Mouse (Mus musculus) heart, embryonic 10.5 days (tissue): Measurements from ENCODE around the gene Wwtr1. TPM values are rescaled to one million over a fixed set of nuclear protein-coding genes. Genes with fewer than 3 reads are reported as not detected.

ENCODE experiments used
- DNase-seq: peaks from one replicate; pipeline ENCODE4 v3.0.0-alpha.2; 2017; ENCODE audit warnings: low spot score
- H3K27ac ChIP-seq: fragments of 300-500 bp; sonication (generic); 2 replicates; pipeline ENCODE4 v1.5.1; 2016; ENCODE audit warnings: mild to moderate bottlenecking
- H3K27me3 ChIP-seq: fragments of 300-500 bp; sonication (generic); 2 replicates; pipeline ENCODE4 v1.6.1; 2016; ENCODE audit warnings: mild to moderate bottlenecking; ENCODE audit not compliant: poor library complexity, insufficient read depth, severe bottlenecking
- H3K36me3 ChIP-seq: fragments of 300-500 bp; sonication (generic); 2 replicates; pipeline ENCODE4 v1.6.1; 2016; ENCODE audit warnings: mild to moderate bottlenecking, moderate library complexity
- H3K4me1 ChIP-seq: fragments of 300-500 bp; sonication (generic); 2 replicates; pipeline ENCODE4 v1.6.1; 2016; ENCODE audit warnings: mild to moderate bottlenecking
- H3K4me3 ChIP-seq: fragments of 300-500 bp; sonication (generic); 2 replicates; pipeline ENCODE4 v1.5.1; 2016; ENCODE audit warnings: mild to moderate bottlenecking, moderate library complexity
- H3K9me3 ChIP-seq: fragments of 300-500 bp; sonication (generic); 2 replicates; pipeline ENCODE4 v1.6.1; 2016; ENCODE audit warnings: mild to moderate bottlenecking, moderate library complexity
- WGBS: fragments of 180-500 bp; shearing (Covaris S2); methylation state at CpG from one replicate; pipeline ENCODE4 v1.1.7; 2016; 5-methylcytosine and 5-hydroxymethylcytosine counted together
- polyA plus RNA-seq: library from polyadenylated mRNA; unstranded; fragments of >200 nt; fragmentation: Nextera tagmentation; extraction: Ambion mirVana; gene quantifications from 2 replicates; pipeline ENCODE4 v1.2.1, GENCODE M21; 2016

Wwtr1 gene
- polyA plus RNA-seq, 1 experiment from 2014 or later = 11.9 TPM

DNA sequence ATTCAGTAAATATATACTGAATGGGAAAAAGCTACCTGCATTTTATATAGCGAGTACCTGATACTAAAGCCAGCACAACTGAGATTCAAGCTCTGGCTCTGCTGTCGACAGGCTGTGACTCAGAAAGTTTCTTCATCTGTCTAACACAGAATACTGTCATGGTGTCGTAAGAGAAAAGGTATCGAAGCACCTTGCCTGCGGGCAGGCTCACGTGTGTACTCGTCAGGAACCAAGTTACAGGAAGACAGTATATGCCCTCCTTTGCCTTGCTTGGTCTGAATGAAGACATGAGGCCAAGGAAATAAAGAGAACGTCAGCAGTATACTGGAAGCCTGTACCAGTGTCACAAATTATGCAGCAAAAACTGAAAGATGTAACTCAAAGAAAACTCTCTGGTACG, 74.9 kb downstream of the Wwtr1 start:
- Histone ChIP-seq H3K4me3 (no peak overlapping the region), H3K27me3 (no peaks in the 10 kb centered on the region), H3K27ac (no peak overlapping the region), H3K4me1 (peaks cover 8% of the 10 kb centered on the region), H3K9me3 (no peaks in the 10 kb centered on the region), H3K36me3 (peaks cover 13% of the 10 kb centered on the region; the same call in 1 of the 2 replicates)
- WGBS = 86% methylated on average over 9 of the region's 9 CpGs
- DNase-seq = no peak

GRCm38 (mm10) chr3:57497791-57498190, 77.9 kb downstream of the Wwtr1 start:
- Histone ChIP-seq H3K27ac (no peak overlapping the region), H3K36me3 (peaks cover 15% of the 10 kb centered on the region; the same call in 1 of the 2 replicates), H3K4me1 (no peaks in the 10 kb centered on the region; the same call in none of the 2 replicates), H3K9me3 (no peaks in the 10 kb centered on the region), H3K4me3 (no peak overlapping the region), H3K27me3 (no peaks in the 10 kb centered on the region)
- WGBS = 75% methylated on average over 1 of the region's 1 CpGs
- no peak for DNase-seq

DNA sequence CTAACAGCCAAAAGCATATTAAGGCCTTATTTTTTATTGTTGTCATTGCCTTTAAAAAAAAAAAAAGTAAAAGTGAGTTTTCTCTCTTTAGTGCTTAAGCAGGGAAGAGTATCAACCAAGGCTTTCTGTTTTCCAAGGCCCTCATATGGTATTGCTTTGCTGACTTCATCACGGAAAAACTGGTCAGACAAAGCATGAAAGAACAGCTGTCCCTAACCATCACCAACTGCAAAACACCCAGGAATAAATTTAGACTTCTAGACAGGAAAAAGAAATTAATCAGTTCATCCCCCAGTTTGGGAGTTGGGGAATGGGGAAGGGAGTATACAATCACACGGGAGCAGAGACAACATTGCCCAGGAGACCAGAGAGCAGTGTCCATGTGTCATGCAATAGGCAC, 79.3 kb downstream of the Wwtr1 start:
- no peak for DNase-seq
- Histone ChIP-seq H3K36me3 (peaks cover 11% of the 10 kb centered on the region; the same call in 1 of the 2 replicates), H3K9me3 (no peaks in the 10 kb centered on the region), H3K27ac (no peak overlapping the region), H3K27me3 (no peaks in the 10 kb centered on the region), H3K4me3 (no peak overlapping the region), H3K4me1 (no peaks in the 10 kb centered on the region; the same call in none of the 2 replicates)
- 69% methylated on average over 2 of the region's 2 CpGs for WGBS

DNA sequence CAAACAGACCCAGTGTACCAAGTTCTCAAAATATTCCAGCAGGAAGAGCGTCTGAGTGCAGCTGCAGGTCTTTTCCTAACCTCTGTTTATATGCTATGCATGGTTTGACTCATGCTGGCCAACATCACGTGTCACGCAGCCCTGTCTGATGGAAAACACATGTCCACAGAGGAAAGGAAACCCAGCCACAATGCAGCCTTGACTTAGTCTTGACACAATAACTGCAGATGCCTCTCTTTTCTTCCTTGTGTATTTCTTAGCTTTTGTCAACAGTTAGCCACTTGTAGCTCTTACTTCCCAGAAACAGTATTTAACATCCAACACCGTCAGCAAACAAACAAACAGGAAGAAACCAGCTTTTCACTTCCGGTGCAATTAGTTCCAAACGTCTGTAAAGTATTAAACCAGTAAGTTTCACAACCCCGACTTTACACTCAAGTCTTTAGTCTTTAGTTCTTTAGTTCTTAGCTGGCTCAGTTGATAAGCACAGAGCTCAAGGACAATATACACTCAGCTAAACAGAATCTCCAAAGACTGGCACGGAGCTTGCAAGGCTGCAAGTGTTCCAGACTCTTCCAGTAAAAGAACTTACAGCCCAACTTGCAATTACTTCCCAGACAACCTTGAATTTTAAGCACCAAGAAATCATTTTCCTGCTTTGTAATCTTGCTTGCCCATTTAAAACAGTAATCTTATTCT, 88.1 kb downstream of the Wwtr1 start:
- Histone ChIP-seq H3K9me3 (no peaks in the 10 kb centered on the region), H3K4me1 (peaks cover 29% of the 10 kb centered on the region; the same call in 1 of the 2 replicates), H3K4me3 (no peak overlapping the region), H3K27ac (peak overlapping the region; percentile 52; the same call in 1 of the 2 replicates), H3K36me3 (no peaks in the 10 kb centered on the region), H3K27me3 (no peaks in the 10 kb centered on the region)
- peak; percentile 78 for DNase-seq
- WGBS = 44% methylated on average over 8 of the region's 8 CpGs

- 76% methylated on average over 4 of the region's 4 CpGs for WGBS
- Histone ChIP-seq H3K27me3 (no peaks in the 10 kb centered on the region), H3K9me3 (no peaks in the 10 kb centered on the region)
These were observed 89.6 kb downstream of the Wwtr1 start for GRCm38 (mm10) chr3:57486068-57486467.

DNA sequence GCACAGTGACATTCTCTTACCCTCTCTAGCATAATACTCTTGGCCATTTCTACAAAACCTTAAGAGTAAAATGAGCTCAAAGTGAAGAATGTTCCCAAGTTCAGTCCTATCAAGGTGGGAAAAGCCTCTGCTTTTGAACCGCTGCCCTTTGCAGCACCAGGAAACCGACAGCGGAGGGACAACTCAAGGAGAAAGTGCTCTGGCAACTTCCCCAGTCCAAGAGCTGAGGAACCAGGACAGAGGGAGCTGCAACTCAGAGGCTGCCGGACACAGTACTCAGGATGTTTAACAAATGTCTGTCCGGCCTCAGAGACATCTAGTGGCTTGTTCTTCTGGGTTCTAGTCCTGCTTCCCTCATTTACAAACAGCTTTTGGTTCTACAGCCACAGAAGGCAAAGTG, 93.7 kb downstream of the Wwtr1 start:
- no peak overlapping the region for H3K27ac ChIP-seq
- DNase-seq = no peak
- WGBS = 73% methylated on average over 5 of the region's 5 CpGs

More at GRCm38 (mm10) chr3:57486068-57486467, 89.6 kb downstream of the Wwtr1 start:
- Histone ChIP-seq H3K4me3 (no peak overlapping the region), H3K4me1 (peaks cover 29% of the 10 kb centered on the region; the same call in 1 of the 2 replicates), H3K27ac (no peak overlapping the region), H3K36me3 (no peaks in the 10 kb centered on the region)
- no peak for DNase-seq

GRCm38 (mm10) chr3:57480640-57481039, 95.1 kb downstream of the Wwtr1 start:
- Histone ChIP-seq H3K27ac (no peak overlapping the region), H3K9me3 (no peaks in the 10 kb centered on the region), H3K36me3 (peaks cover 12% of the 10 kb centered on the region; the same call in 1 of the 2 replicates), H3K4me3 (no peak overlapping the region), H3K27me3 (no peaks in the 10 kb centered on the region), H3K4me1 (no peaks in the 10 kb centered on the region)
- DNase-seq = no peak
- 77% methylated on average over 4 of the region's 4 CpGs for WGBS

More for the DNA sequence above, 93.7 kb downstream of the Wwtr1 start:
- Histone ChIP-seq H3K4me1 (peaks cover 8% of the 10 kb centered on the region; the same call in 1 of the 2 replicates), H3K36me3 (peaks cover 5% of the 10 kb centered on the region; the same call in 1 of the 2 replicates), H3K27me3 (no peaks in the 10 kb centered on the region), H3K9me3 (no peaks in the 10 kb centered on the region), H3K4me3 (no peak overlapping the region)

DNA sequence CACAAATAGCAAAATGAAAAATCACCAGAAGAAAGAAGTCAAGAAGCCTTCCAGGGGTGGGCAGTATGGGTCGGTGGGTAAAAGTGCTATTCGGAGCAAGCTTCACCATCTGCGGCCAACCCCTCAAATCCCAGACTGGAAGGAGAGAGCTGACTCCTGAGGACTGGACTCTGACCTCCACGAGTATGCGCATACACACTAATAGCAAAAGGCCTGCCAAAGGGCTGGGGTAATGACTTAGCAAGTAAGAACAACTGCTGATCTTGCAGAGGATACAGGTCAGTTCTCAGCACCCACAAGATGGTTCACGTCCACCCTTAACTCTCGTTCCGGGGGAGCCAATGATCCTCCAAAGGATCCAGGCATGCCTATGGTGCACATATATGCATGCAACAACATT, 101.3 kb downstream of the Wwtr1 start:
- Histone ChIP-seq H3K4me3 (no peak overlapping the region), H3K36me3 (peaks cover 12% of the 10 kb centered on the region; the same call in 1 of the 2 replicates), H3K4me1 (peaks cover 25% of the 10 kb centered on the region), H3K27ac (no peak overlapping the region), H3K9me3 (no peaks in the 10 kb centered on the region), H3K27me3 (no peaks in the 10 kb centered on the region)
- 89% methylated on average over 8 of the region's 8 CpGs for WGBS
- no peak for DNase-seq

DNA sequence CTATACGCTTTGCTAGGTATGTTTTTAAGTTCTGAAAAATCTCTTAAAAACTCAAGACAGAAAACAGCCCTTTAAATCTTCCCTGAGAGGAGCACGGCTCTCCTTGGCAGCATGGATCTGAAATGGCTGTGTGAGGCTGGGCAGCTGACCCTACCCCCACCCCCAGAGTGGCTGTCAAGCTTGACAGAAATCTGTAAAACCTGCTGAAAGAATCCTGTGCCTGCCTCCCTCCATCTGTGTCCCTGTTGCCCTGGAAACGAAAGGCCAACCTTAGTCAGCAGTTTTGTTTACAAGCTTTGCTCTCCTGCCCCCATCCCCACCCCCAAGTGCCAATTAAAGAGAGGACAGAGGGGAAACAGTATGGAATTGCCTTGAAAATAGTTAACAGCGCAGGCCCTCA, 103.3 kb downstream of the Wwtr1 start:
- 43% methylated on average over 4 of the region's 4 CpGs for WGBS
- Histone ChIP-seq H3K4me3 (no peak overlapping the region), H3K27ac (peak overlapping the region; percentile 42; the same call in 1 of the 2 replicates), H3K27me3 (no peaks in the 10 kb centered on the region), H3K4me1 (peaks cover 25% of the 10 kb centered on the region), H3K36me3 (peaks cover 12% of the 10 kb centered on the region; the same call in 1 of the 2 replicates), H3K9me3 (no peaks in the 10 kb centered on the region)
- no peak for DNase-seq

- H3K27ac ChIP-seq = peak overlapping the region; percentile 88
- H3K27me3 ChIP-seq = no peaks in the 10 kb centered on the region
- H3K9me3 ChIP-seq = no peaks in the 10 kb centered on the region
- 8% methylated on average over 15 of the region's 15 CpGs for WGBS
- no peaks in the 10 kb centered on the region for H3K36me3 ChIP-seq
- H3K4me3 ChIP-seq = peak overlapping the region; percentile 45
- no peak for DNase-seq
- peaks cover 25% of the 10 kb centered on the region for H3K4me1 ChIP-seq
These were observed 104.6 kb downstream of the Wwtr1 start for GRCm38 (mm10) chr3:57470981-57471601.

DNA sequence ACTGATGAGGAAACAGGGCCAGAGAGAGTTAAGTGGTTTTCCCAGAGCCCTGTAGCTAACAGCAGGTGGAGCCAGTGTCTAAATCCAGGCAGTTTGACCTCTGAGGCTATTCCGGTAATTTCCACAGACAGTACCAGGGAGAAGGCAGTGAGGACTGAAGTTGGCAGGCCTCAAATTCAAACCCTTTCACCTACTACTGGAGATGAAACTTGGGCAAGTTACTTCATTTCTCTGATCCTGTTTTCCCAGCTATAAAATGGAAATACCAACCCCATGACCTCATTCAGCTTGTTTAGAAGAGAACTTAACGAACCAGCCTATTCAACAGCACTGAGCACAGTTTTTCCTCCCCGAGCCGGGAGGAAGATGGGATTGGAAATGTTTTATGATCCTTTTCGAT, 105.4 kb downstream of the Wwtr1 start:
- peaks cover 25% of the 10 kb centered on the region for H3K4me1 ChIP-seq
- H3K9me3 ChIP-seq = no peaks in the 10 kb centered on the region
- H3K4me3 ChIP-seq = no peak overlapping the region
- no peaks in the 10 kb centered on the region for H3K36me3 ChIP-seq
- H3K27me3 ChIP-seq = no peaks in the 10 kb centered on the region
- 32% methylated on average over 5 of the region's 5 CpGs for WGBS
- peak overlapping the region; percentile 88 for H3K27ac ChIP-seq
- no peak for DNase-seq

DNA sequence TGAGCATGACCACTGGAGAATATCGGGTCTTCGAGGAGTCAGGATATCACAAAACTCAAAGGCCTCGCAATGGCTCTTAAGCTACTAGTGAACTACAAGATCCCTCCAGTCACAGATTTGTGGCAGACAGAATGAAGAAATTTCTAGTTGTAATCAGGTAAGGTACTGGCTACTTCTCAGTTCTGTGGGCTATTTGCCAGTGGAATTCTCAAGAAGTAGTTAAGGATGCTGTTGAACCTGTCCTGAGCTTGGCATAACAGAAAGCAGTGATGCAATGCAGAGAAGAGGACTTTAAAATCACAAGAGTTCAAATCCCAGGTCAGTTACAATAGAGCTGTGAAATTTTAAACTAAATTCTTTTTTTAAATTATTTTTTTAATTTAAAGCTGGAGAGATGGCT, 106.4 kb downstream of the Wwtr1 start:
- Histone ChIP-seq H3K36me3 (no peaks in the 10 kb centered on the region), H3K27me3 (no peaks in the 10 kb centered on the region), H3K27ac (no peak overlapping the region), H3K9me3 (no peaks in the 10 kb centered on the region), H3K4me3 (no peak overlapping the region), H3K4me1 (peaks cover 25% of the 10 kb centered on the region)
- no peak for DNase-seq
- WGBS = 88% methylated on average over 3 of the region's 3 CpGs

- Histone ChIP-seq H3K4me3 (no peak overlapping the region), H3K9me3 (no peaks in the 10 kb centered on the region), H3K27ac (no peak overlapping the region), H3K27me3 (no peaks in the 10 kb centered on the region), H3K4me1 (peaks cover 11% of the 10 kb centered on the region), H3K36me3 (peaks cover 6% of the 10 kb centered on the region; the same call in 1 of the 2 replicates)
- whole genome bisulfite sequencing = 52% methylated on average over 3 of the region's 3 CpGs
- no peak for DNase-seq
These were observed 109.4 kb downstream of the Wwtr1 start for GRCm38 (mm10) chr3:57466289-57466688.
